Mouse (Mus musculus): ENCODE results near the gene Rbbp4.

Gene Rbbp4

GRCm38 (mm10) chr4:129353176-129353575 lies 18.0 kb upstream of the Rbbp4 start:
- no peak for DNase-seq (ENCODE audit: low spot score in 2 of 2)

- DNase-seq (ENCODE audit: low spot score in 2 of 2): no peak
These were observed 15.9 kb upstream of the Rbbp4 start for GRCm38 (mm10) chr4:129351111-129351510.

- peak; percentile 52 to 71 for DNase-seq (ENCODE audit: low spot score in 2 of 2)
These were observed 15.5 kb upstream of the Rbbp4 start for GRCm38 (mm10) chr4:129350644-129351043.

- DNase-seq (ENCODE audit: low spot score in 2 of 2): no peak
These were observed 11.4 kb upstream of the Rbbp4 start for GRCm38 (mm10) chr4:129346481-129347154.

- DNase-seq (ENCODE audit: low spot score in 2 of 2): no peak
These were observed 7.5 kb upstream of the Rbbp4 start for GRCm38 (mm10) chr4:129342705-129343104.

GRCm38 (mm10) chr4:129341888-129342287 lies 6.7 kb upstream of the Rbbp4 start:
- DNase-seq (ENCODE audit: low spot score in 2 of 2): no peak

- no peak for DNase-seq (ENCODE audit: low spot score in 2 of 2)
These were observed 4.6 kb upstream of the Rbbp4 start for GRCm38 (mm10) chr4:129339743-129340142.

- no peak for DNase-seq (ENCODE audit: low spot score in 2 of 2)
These were observed 1.1 kb upstream of the Rbbp4 start for GRCm38 (mm10) chr4:129336291-129336690.

GRCm38 (mm10) chr4:129334677-129335215 lies 424 bp downstream of the Rbbp4 start:
- no peak for DNase-seq (ENCODE audit: low spot score in 2 of 2)

- no peak for DNase-seq (ENCODE audit: low spot score in 2 of 2)
These were observed 2.3 kb downstream of the Rbbp4 start for GRCm38 (mm10) chr4:129332846-129333245.

GRCm38 (mm10) chr4:129326191-129326590 lies 9.0 kb downstream of the Rbbp4 start:
- DNase-seq (ENCODE audit: low spot score in 2 of 2): no peak

- DNase-seq (ENCODE audit: low spot score in 2 of 2): no peak
These were observed 10.4 kb downstream of the Rbbp4 start for GRCm38 (mm10) chr4:129324756-129325155.

- DNase-seq (ENCODE audit: low spot score in 2 of 2): no peak
These were observed 11.7 kb downstream of the Rbbp4 start for GRCm38 (mm10) chr4:129323491-129323890.

- no peak for DNase-seq (ENCODE audit: low spot score in 2 of 2)
These were observed 13.1 kb downstream of the Rbbp4 start for GRCm38 (mm10) chr4:129322042-129322441.

- DNase-seq (ENCODE audit: low spot score in 2 of 2): no peak
These were observed 14.3 kb downstream of the Rbbp4 start for GRCm38 (mm10) chr4:129320876-129321275.

GRCm38 (mm10) chr4:129313886-129314285 lies 21.3 kb downstream of the Rbbp4 start:
- DNase-seq (ENCODE audit: low spot score in 2 of 2): no peak

- no peak for DNase-seq (ENCODE audit: low spot score in 2 of 2)
These were observed 27.2 kb downstream of the Rbbp4 start for GRCm38 (mm10) chr4:129307936-129308335.

GRCm38 (mm10) chr4:129304306-129304705 lies 30.9 kb downstream of the Rbbp4 start:
- no peak for DNase-seq (ENCODE audit: low spot score in 2 of 2)

GRCm38 (mm10) chr4:129303816-129304215 lies 31.4 kb downstream of the Rbbp4 start:
- no peak for DNase-seq (ENCODE audit: low spot score in 2 of 2)

- DNase-seq (ENCODE audit: low spot score in 2 of 2): no peak
These were observed 31.8 kb downstream of the Rbbp4 start for GRCm38 (mm10) chr4:129303401-129303800.

GRCm38 (mm10) chr4:129299121-129299520 lies 36.0 kb downstream of the Rbbp4 start:
- no peak for DNase-seq (ENCODE audit: low spot score in 2 of 2)

GRCm38 (mm10) chr4:129297724-129298123 lies 37.4 kb downstream of the Rbbp4 start:
- DNase-seq (ENCODE audit: low spot score in 2 of 2): no peak

GRCm38 (mm10) chr4:129296066-129296465 lies 39.1 kb downstream of the Rbbp4 start:
- no peak for DNase-seq (ENCODE audit: low spot score in 2 of 2)

GRCm38 (mm10) chr4:129295188-129295587 lies 40.0 kb downstream of the Rbbp4 start:
- DNase-seq (ENCODE audit: low spot score in 2 of 2): no peak
